In the genomic region with DNA sequence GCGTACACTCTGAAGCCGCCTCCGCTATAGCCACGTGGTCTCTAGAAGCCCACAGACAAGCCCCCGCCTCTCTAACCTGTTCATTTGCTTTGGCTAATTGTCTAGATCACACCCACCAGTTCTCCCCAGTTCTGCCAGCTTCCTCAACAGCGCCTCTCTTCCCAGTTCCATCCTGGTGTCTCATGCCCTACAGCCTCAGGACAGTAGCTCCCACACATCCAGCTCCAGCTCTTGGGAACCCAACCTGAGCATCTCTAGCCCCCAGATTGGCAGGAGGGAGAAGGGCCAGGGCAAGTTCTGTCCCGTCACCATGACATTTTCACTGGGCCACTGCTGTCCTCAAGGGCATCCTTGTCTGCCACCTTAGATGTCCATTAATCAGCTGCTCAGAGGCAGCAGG, we compare ENCODE assay signal across 35 mouse cellular contexts. TPM values are rescaled to one million over a fixed set of nuclear protein-coding genes. Genes with fewer than 3 reads are reported as not detected.
"Had no signal": no experiment of that assay in that cellular context is flagged by ENCODE, and none has a peak within 500 bp of the region (broad histone marks: within the 10 kb centered on the region; RNA-seq: fewer than 3 reads in every experiment).

No protein-coding gene starts in this region.

- H3K27ac ChIP-seq: limb, embryonic 10.5 days; limb, embryonic 12.5 days; limb, embryonic 13.5 days; limb, embryonic 15.5 days; liver, embryonic 12.5 days; liver, embryonic 13.5 days; liver, embryonic 14.5 days; liver, embryonic 15.5 days; lung, embryonic 15.5 days; macrophage; midbrain, embryonic 10.5 days; midbrain, embryonic 12.5 days; midbrain, embryonic 13.5 days; midbrain, embryonic 15.5 days had no signal

- DNase-seq: left cerebral cortex, postnatal 4 days; liver; liver, embryonic 13.5 days; liver, postnatal 0 days; lung, adult 18-20 months; lung, adult 2 months; lung, embryonic 14.5 days; lung, postnatal 10 days; lung, postnatal 14 days; lung, postnatal 36 days; lung, postnatal 4 days; midbrain, embryonic 14.5 days had no signal

- H3K4me3 ChIP-seq: limb, embryonic 10.5 days; limb, embryonic 12.5 days; limb, embryonic 13.5 days; limb, embryonic 15.5 days; liver, embryonic 12.5 days; liver, embryonic 13.5 days; liver, embryonic 15.5 days; lung, embryonic 15.5 days; megakaryocyte, embryonic 14.5 days; midbrain, embryonic 10.5 days; midbrain, embryonic 12.5 days; midbrain, embryonic 13.5 days; midbrain, embryonic 15.5 days; myocyte had no signal

RNA-seq across cellular contexts. Expression of gene Pitx2, which starts 29.3 kb away (rescaled TPM):
- total RNA-seq: left cerebral cortex, adult 8-10 months; left cerebral cortex, postnatal 10 days; left cerebral cortex, postnatal 14 days; left cerebral cortex, postnatal 36 days; left cerebral cortex, postnatal 4 days; megakaryocyte, adult 5-6 weeks; megakaryocyte-erythroid progenitor cell, adult 5-6 weeks; monocyte, adult 5-6 weeks had no signal
- polyA plus RNA-seq: liver, adult 2 months; macrophage had no signal
